Mouse (Mus musculus) midbrain, embryonic 15.5 days (tissue): Measurements from ENCODE around the gene E2f1. TPM values are rescaled to one million over a fixed set of nuclear protein-coding genes. Genes with fewer than 3 reads are reported as not detected.

ENCODE experiments used
- ATAC-seq: fragments of 200-750 bp; cut with Nextera tagmentation; replicated peaks from 2 replicates; pipeline ENCODE4 v1.8.0; 2017; ENCODE audit warnings: moderate TSS enrichment
- H3K27ac ChIP-seq: fragments of 300-500 bp; sonication (generic); 2 replicates; pipeline ENCODE4 v1.5.1; 2015; ENCODE audit warnings: mild to moderate bottlenecking, inconsistent platforms
- H3K27me3 ChIP-seq: fragments of 300-500 bp; sonication (generic); replicated peaks from 2 replicates; pipeline ENCODE4 v1.6.1; 2015; ENCODE audit warnings: inconsistent platforms
- H3K36me3 ChIP-seq: fragments of 300-500 bp; sonication (generic); replicated peaks from 2 replicates; pipeline ENCODE4 v1.6.1; 2015; ENCODE audit warnings: inconsistent platforms
- H3K4me1 ChIP-seq: fragments of 300-500 bp; sonication (generic); 2 replicates; pipeline ENCODE4 v1.6.1; 2015; ENCODE audit warnings: inconsistent platforms
- H3K4me2 ChIP-seq: fragments of 300-500 bp; sonication (generic); 2 replicates; pipeline ENCODE4 v1.6.1; 2015; ENCODE audit warnings: inconsistent platforms, mild to moderate bottlenecking, moderate library complexity
- H3K4me3 ChIP-seq: fragments of 300-500 bp; sonication (generic); 2 replicates; pipeline ENCODE4 v1.5.1; 2015; ENCODE audit warnings: mild to moderate bottlenecking, inconsistent platforms
- H3K9ac ChIP-seq: fragments of 300-500 bp; sonication (generic); 2 replicates; pipeline ENCODE4 v1.6.1; 2015; ENCODE audit warnings: mild to moderate bottlenecking, inconsistent platforms
- H3K9me3 ChIP-seq: fragments of 300-500 bp; sonication (generic); 2 replicates; pipeline ENCODE4 v1.6.1; 2016; ENCODE audit warnings: inconsistent platforms
- whole genome bisulfite sequencing: fragments of 180-500 bp; shearing (Covaris S2); methylation state at CpG from one replicate; pipeline ENCODE4 v1.1.7; 2015; ENCODE audit warnings: mixed read lengths; 5-methylcytosine and 5-hydroxymethylcytosine counted together
- polyA plus RNA-seq: library from polyadenylated mRNA; unstranded; fragments of >200 nt; fragmentation: Nextera tagmentation; extraction: Ambion mirVana; gene quantifications from 2 replicates; pipeline ENCODE4 v1.2.1, GENCODE M21; 2015

The E2f1 gene
- polyA plus RNA-seq = 5.4 and 7.1 TPM in 2 replicates

DNA sequence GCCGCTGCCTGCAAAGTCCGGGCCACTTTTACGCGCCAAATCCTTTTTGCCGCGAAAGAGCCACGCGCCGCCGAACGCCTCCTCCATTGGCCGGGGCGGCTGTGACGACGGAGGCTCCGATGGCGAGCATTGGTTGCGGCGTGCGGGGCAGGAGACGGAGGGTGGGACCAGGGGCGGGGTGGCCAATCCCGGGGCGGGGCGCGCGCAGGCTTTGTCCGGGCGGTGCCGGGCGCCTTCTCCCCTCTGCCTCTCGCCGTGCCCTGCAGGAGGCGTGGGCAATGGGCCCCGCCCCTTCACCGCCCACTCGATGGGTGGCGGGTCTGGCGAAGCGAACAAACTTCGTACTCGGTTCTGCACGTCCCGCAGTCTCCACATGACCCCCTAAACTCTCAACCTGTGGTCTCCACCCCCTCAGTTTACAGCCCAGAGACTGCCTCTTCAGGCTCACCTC is at the start of gene E2f1:
Gene E2f1, minus strand, starts transcription at position 57 of the 451 bp plus-strand sequence.
- Histone ChIP-seq H3K27me3 (no peaks in the 10 kb centered on the region), H3K4me1 (peaks cover 18% of the 10 kb centered on the region), H3K9me3 (no peaks in the 10 kb centered on the region), H3K4me3 (peak within 1 kb of the TSS; percentile 68), H3K27ac (peak within 1 kb of the TSS; percentile 51), H3K9ac (peak within 1 kb of the TSS; percentile 29), H3K36me3 (no peaks in the 10 kb centered on the region), H3K4me2 (peak within 1 kb of the TSS; percentile 98)
- peak; percentile 99 for ATAC-seq
- under 1% methylated on average over 30 of the region's 44 CpGs for WGBS

DNA sequence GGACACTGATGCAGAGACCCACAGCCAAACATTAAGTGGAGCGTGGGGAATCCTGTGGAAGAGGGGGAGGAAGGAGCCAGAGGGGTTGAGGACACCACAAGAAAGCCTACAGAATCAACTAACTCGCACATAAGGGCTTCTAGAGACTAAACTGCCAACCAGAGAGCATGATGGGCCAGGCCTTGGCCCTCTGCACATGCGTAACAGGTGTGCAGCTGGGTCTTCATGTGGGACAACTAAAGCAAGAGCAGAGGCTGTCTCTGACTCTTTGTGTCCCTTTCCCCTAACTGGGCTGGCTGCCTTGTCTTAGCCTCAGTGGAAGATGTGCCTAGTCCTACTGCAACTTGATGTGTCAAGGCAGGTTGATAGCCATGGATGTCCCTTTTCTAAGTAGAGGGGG is 47.4 kb upstream of the E2f1 start:
- 88% methylated on average over 3 of the region's 3 CpGs for WGBS
- Histone ChIP-seq H3K4me1 (peaks cover 23% of the 10 kb centered on the region), H3K27me3 (no peaks in the 10 kb centered on the region), H3K9me3 (no peaks in the 10 kb centered on the region), H3K4me3 (no peak overlapping the region), H3K9ac (no peak overlapping the region), H3K36me3 (no peaks in the 10 kb centered on the region), H3K27ac (no peak overlapping the region), H3K4me2 (no peak overlapping the region)
- no peak for ATAC-seq

DNA sequence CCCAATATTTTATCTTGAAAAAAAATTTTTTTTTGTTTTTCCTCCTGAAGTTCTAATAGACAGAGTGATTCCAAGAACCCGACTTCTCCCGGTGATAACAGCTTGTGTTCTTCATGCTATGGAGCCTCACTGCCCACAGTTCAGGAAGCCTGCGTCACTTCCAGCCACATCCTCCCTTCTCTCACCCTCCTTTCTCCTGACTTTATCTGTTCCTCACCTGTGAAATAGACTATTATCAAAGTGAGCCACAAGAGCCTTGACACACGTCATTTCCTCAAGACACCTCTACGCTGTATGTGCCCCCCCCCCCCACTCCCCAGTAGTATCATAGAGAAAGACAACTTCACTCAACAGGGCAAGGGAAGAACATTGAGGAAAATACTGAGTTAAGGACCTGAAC is 46.0 kb upstream of the E2f1 start:
- H3K27ac ChIP-seq = no peak overlapping the region
- no peak overlapping the region for H3K4me3 ChIP-seq
- no peaks in the 10 kb centered on the region for H3K9me3 ChIP-seq
- no peaks in the 10 kb centered on the region for H3K27me3 ChIP-seq
- H3K36me3 ChIP-seq = no peaks in the 10 kb centered on the region
- H3K9ac ChIP-seq = no peak overlapping the region
- H3K4me2 ChIP-seq = no peak overlapping the region
- peaks cover 23% of the 10 kb centered on the region for H3K4me1 ChIP-seq
- no peak for ATAC-seq
- 93% methylated on average over 5 of the region's 5 CpGs for WGBS

DNA sequence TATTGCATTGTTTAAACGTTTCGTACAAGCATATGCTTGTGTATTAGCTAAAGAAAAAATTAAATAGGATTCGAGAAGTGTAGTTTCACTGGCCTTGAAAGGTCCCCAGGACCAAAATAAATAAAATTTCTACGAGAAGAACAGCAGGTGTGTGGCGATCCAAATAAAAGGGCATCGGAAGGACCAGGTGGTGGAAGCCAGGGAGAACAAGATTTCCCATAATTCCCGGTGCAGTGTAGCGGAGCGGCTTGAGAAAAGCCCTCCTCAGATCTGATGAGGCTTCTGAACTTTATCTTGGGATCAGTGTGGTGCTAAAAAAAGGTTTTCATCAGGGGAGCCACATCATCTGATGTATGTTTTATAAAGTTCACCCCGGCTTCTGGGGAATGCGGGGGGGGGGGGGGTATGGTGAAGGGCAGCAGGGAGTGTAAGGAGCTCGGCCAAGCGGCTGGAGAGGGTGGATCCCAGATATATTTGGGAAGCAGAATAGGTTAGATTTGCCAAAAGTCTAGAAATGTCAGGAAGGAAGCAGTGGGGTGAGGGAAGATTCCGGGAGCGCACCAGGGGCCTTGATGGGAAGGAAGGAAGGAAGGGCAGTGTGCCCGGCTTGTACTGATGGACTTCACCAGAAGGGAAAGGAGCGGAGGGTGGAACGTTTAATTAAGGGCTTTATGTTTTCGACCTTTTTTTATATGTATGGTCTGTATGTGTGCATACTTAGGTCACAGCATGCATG is 45.3 kb upstream of the E2f1 start:
- no peaks in the 10 kb centered on the region for H3K27me3 ChIP-seq
- H3K27ac ChIP-seq = peak overlapping the region; percentile 97
- H3K9ac ChIP-seq = no peak overlapping the region
- H3K4me3 ChIP-seq = no peak overlapping the region
- no peaks in the 10 kb centered on the region for H3K9me3 ChIP-seq
- H3K4me2 ChIP-seq = peak overlapping the region; percentile 61
- peaks cover 23% of the 10 kb centered on the region for H3K4me1 ChIP-seq
- H3K36me3 ChIP-seq = no peaks in the 10 kb centered on the region
- WGBS = 64% methylated on average over 19 of the region's 19 CpGs
- ATAC-seq = no peak

DNA sequence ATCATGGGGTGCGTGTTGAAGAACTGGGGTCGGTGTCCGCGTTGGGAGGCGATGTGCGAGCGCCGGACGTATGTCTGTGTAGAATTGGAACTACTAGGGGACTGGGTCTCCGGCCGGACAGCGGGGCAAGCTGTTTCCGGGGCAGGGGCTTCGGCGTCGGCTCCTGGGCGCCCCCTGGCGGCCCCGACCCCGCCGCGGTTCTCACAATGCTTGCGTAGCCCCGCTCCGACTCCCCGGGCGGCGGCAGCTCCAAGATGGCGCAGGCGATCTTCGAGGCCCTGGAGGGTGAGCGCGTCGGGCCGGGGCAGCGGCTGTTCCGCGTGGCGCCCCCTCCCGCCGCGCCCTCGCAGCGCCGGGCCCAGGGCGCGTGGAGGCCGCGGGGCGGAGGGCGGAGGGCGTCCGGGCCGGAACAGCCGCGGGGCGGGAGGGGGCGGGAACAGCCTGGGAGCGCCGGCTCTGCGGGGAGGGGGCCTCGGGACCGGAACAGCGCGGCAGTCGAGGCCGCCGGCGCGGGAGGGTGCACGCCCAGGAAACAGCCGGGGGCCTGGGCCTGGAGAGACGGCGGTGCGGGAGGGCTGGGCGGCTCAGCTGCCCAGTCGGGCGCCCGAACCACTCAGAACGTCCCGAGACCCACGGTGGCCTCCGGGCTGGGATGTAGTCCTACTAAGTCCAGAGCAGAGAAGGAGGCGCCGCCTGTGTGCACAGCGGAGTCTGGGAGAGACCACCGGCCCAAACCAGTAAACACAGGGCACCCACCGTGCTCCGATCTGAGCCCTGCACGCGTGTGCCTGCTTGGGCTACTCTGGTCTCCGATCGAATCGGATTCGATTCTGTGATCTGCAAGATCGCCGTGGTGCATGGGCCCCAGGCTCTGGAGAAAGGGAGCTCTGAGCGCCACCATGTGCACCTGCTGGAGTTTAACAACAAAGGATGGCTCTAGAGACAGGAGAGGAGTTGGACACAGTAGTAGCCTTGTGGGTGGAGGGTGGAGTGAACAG is 43.7 kb upstream of the E2f1 start, which contains the start of the genes Zfp341 and 4930519P11Rik:
Gene Zfp341, plus strand, starts transcription at position 180 of the 998 bp plus-strand sequence.
Gene 4930519P11Rik, minus strand, starts transcription at position 320 of the 998 bp plus-strand sequence.
- peak within 1 kb of the TSS; percentile 56 for H3K4me3 ChIP-seq
- peak within 1 kb of the TSS; percentile 73 for H3K9ac ChIP-seq
- ATAC-seq = peak; percentile 93
- H3K27me3 ChIP-seq = no peaks in the 10 kb centered on the region; the same call in 1 of the 2 replicates
- H3K36me3 ChIP-seq = no peaks in the 10 kb centered on the region
- 0% methylated on average over 85 of the region's 98 CpGs for WGBS
- peaks cover 23% of the 10 kb centered on the region for H3K4me1 ChIP-seq
- peak within 1 kb of the TSS; percentile 97 for H3K27ac ChIP-seq
- H3K4me2 ChIP-seq = peak within 1 kb of the TSS; percentile 61
- no peaks in the 10 kb centered on the region for H3K9me3 ChIP-seq

DNA sequence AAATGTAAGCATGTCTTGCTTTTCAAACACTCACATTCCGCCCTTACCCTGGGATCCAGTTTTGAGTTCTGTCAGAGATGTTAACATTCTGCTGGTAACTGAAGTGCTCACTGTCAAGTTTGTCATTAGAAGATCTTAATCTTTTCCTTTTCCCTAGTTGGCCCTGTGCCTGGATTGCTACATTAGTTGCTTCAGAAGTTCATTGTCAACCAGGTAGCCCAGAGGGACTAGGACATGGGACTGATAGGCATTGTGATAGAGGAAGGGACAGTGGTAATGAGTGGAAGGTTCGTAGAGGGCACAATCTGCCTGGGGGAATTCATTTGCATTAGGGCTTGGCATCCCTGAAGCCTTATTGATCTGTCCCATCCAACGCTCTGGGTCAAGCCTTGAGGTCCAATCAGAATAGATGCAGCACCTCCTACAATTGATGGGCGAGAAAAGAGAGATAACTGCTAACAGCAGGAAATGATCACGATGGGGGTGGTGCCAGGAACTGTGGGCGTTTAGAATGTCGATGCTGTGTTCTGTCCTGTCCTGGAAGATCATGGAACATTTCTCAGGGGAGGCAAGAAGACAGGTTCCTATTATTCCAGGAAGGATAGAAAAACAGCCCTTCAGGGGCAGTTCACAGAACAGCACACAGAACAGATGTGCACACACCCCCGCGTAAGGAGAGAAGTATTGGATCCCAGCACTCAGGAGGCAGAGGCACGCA is 39.5 kb upstream of the E2f1 start:
- Histone ChIP-seq H3K9ac (no peak overlapping the region), H3K27ac (no peak overlapping the region), H3K27me3 (no peaks in the 10 kb centered on the region; the same call in 1 of the 2 replicates), H3K4me3 (no peak overlapping the region), H3K9me3 (no peaks in the 10 kb centered on the region), H3K36me3 (no peaks in the 10 kb centered on the region), H3K4me2 (no peak overlapping the region), H3K4me1 (peaks cover 11% of the 10 kb centered on the region)
- no peak for ATAC-seq
- 74% methylated on average over 10 of the region's 10 CpGs for WGBS

DNA sequence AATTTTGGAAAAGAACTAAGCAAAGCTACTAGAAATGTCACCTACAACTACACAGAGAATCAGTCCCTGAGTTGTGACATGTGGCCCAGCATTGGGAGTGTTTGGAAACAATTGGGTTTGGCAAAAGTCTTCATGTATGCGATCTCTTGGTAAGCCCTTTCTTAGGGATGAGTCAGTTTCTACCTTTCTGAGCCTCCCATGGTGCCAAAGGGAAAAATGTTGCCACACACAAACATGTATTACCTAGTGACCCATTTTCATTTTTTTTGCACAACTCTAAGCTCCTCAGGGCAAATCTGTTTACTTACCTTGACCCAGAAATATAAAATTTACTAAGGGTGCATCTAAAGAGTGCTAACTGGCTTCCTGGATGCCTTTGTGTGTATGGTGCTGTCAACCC is 37.3 kb upstream of the E2f1 start:
- Histone ChIP-seq H3K4me3 (no peak overlapping the region), H3K27me3 (no peaks in the 10 kb centered on the region; the same call in 1 of the 2 replicates), H3K4me1 (peaks cover 11% of the 10 kb centered on the region), H3K9ac (no peak overlapping the region), H3K4me2 (no peak overlapping the region), H3K27ac (no peak overlapping the region), H3K9me3 (no peaks in the 10 kb centered on the region), H3K36me3 (no peaks in the 10 kb centered on the region)
- no peak for ATAC-seq
- 69% methylated on average over 1 of the region's 1 CpGs for WGBS

DNA sequence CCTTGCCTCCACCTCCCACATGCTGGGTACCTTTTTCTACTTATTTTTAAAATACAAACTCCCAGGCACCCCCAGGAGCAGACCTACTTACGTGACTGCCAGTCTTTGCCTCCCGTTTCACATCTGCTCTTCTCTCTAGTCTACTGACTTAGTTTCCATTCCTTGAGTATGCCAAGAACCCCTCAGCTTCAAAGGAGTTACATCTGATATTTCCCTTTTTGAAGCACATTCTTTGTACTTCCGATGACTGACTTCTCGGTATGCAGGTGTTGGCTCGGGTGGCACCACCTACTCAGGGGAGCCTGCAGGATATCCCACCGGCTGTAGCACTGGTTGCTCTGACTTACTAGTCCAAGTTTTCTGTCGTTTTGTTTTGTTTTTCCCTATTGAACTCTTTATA is 34.5 kb upstream of the E2f1 start:
- WGBS = 43% methylated on average over 7 of the region's 7 CpGs
- Histone ChIP-seq H3K27ac (no peak overlapping the region), H3K4me1 (peaks cover 11% of the 10 kb centered on the region), H3K9me3 (no peaks in the 10 kb centered on the region), H3K9ac (no peak overlapping the region), H3K36me3 (no peaks in the 10 kb centered on the region), H3K27me3 (no peaks in the 10 kb centered on the region; the same call in 1 of the 2 replicates), H3K4me3 (peak overlapping the region; percentile 57), H3K4me2 (peak overlapping the region; percentile 64)
- ATAC-seq = no peak

DNA sequence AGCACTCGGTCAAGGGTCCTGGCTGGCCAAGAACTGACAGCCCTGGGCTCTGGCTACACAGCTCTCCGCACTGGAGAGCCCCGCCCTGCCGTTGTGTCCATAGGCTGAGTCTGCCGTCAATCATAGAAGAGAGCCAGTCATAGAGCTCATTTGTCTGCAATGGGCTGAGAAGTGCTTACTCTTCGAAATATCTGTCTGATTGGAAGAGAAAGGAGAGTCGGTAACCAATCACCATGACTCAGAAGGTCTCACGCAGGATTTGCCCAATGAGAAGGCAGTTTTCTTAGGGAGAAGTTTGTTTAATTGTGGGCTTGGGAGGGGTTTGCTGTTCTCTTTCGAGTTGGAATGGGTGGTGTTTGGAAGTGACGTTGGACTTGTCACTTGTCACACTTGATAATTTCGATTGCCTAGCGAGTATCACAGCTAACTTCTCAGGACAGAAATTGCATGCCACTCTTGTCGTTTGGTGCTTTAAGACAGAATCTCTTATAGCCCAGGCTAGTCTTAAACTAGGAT is 34.0 kb upstream of the E2f1 start, which contains the start of gene Pxmp4:
Gene Pxmp4, minus strand, starts transcription at position 71 of the 516 bp plus-strand sequence.
- H3K9me3 ChIP-seq = no peaks in the 10 kb centered on the region
- peak within 1 kb of the TSS; percentile 64 for H3K4me2 ChIP-seq
- H3K27me3 ChIP-seq = no peaks in the 10 kb centered on the region; the same call in 1 of the 2 replicates
- H3K27ac ChIP-seq = peak within 1 kb of the TSS; percentile 55
- H3K9ac ChIP-seq = peak within 1 kb of the TSS; percentile 69
- ATAC-seq = peak; percentile 100
- peak within 1 kb of the TSS; percentile 57 for H3K4me3 ChIP-seq
- under 1% methylated on average over 13 of the region's 13 CpGs for WGBS
- H3K4me1 ChIP-seq = peaks cover 11% of the 10 kb centered on the region
- H3K36me3 ChIP-seq = no peaks in the 10 kb centered on the region

DNA sequence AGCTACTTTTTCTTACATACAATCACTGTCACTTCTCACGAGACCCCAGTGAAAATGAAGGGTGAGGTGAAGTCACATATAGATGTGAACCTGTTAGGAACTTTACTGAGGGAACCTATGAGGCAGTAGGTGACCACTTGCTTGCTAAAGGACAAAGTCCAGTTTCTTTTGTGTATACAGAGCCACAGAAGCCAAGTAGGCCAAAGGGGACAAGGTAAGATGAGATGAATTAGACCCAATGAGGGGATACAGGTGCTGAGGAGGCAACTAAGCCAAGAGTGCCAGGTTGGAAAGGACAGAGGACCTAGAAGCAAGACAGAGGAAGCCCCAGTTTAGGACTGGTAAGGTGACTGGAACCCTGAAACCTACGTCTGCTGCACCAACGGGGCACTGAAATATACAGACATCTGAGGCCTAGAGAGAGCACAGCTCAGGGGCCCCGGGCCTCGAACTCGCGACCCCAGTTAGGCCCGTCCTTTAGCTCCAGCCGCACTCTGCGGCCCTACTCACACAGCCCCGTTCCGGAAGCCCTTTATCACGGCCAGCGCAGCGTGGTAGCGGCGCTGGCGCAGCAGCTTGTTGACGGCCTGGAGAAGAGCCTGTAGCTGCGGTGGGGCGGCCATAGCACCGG is 33.4 kb upstream of the E2f1 start:
- H3K9me3 ChIP-seq = no peaks in the 10 kb centered on the region
- H3K36me3 ChIP-seq = no peaks in the 10 kb centered on the region
- peak overlapping the region; percentile 57 for H3K4me3 ChIP-seq
- H3K4me2 ChIP-seq = peak overlapping the region; percentile 64
- H3K9ac ChIP-seq = peak overlapping the region; percentile 69
- WGBS = 19% methylated on average over 22 of the region's 22 CpGs
- peak overlapping the region; percentile 55 for H3K27ac ChIP-seq
- ATAC-seq = peak; percentile 70
- no peaks in the 10 kb centered on the region for H3K27me3 ChIP-seq
- peaks cover 11% of the 10 kb centered on the region for H3K4me1 ChIP-seq

DNA sequence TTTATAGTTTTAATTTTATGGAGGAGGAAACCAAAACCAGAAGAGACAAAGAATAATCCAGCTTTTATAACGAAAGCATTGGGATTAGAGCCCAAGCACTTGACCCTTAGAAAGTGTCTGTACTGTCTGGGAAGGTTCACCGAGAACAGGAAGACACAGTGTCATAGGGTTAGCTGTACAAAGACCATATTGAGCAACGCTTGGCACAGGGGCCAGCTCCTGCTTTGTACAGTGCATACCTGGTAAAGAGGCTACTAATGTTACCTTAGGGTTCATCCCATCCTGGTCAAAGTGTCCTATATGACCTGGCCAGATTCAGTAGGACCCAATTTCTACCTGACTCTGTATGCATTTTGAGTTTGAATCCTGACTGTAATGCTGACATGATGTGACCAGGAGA is 31.6 kb upstream of the E2f1 start:
- ATAC-seq = no peak
- Histone ChIP-seq H3K9ac (no peak overlapping the region), H3K9me3 (no peaks in the 10 kb centered on the region), H3K27me3 (no peaks in the 10 kb centered on the region), H3K4me3 (no peak overlapping the region), H3K36me3 (no peaks in the 10 kb centered on the region), H3K4me2 (no peak overlapping the region), H3K4me1 (peaks cover 11% of the 10 kb centered on the region), H3K27ac (no peak overlapping the region)
- WGBS = 83% methylated on average over 3 of the region's 3 CpGs
